Mouse (Mus musculus) brain, embryonic 14.5 days (tissue): ENCODE data around the gene Ano2.

Experiments used
- CTCF ChIP-seq: fragments of 200-500 bp; IDR thresholded peaks from 2 replicates; pipeline ENCODE4 v1.5.1; 2012; ENCODE audit warnings: inconsistent platforms, mild to moderate bottlenecking, moderate library complexity, borderline replicate concordance; ENCODE audit not compliant: insufficient read depth, insufficient read length; ENCODE audit errors: extremely low read depth
- POLR2A ChIP-seq: fragments of 200-500 bp; IDR thresholded peaks from 2 replicates; pipeline ENCODE4 v1.6.1; 2012; ENCODE audit warnings: mild to moderate bottlenecking, inconsistent platforms, borderline replicate concordance; ENCODE audit not compliant: poor library complexity, insufficient read depth, insufficient read length, severe bottlenecking; ENCODE audit errors: extremely low read depth

GRCm38 (mm10) chr6:126006647-126007046 is 316.4 kb downstream of the Ano2 start:
- no peak for TF ChIP-seq POLR2A
- no peak for TF ChIP-seq CTCF
